Mouse (Mus musculus) CD8-positive naive resting alpha-beta T cell, adult 2 months (primary cell): ENCODE data around the gene Omt2b.

ENCODE experiments used
- DNase-seq, 2 experiments: peaks; one replicate each; pipeline ENCODE4 v3.0.0; 2022; ENCODE audit warnings: low read depth in 2 of 2, low spot score in 2 of 2

Omt2b gene

GRCm38 (mm10) chr9:78378113-78378785, 50.9 kb downstream of the Omt2b start, which contains the start of gene Ooep:
Ooep (minus strand) TSS chr9:78378725.
- no peak for DNase-seq
